Mouse (Mus musculus) forebrain, embryonic 11.5 days (tissue): ENCODE results near the gene Mat2a. TPM values are rescaled to one million over a fixed set of nuclear protein-coding genes. Genes with fewer than 3 reads are reported as not detected.

ENCODE experiments used
- ATAC-seq: fragments of 200-750 bp; cut with Nextera tagmentation; replicated peaks from 2 replicates; pipeline ENCODE4 v1.8.0; 2017; ENCODE audit warnings: moderate TSS enrichment; ENCODE audit not compliant: low FRiP score
- DNase-seq: peaks from one replicate; pipeline ENCODE4 v3.0.0-alpha.2; 2017; ENCODE audit warnings: low spot score
- H3K27ac ChIP-seq: fragments of 300-500 bp; sonication (generic); 2 replicates; pipeline ENCODE4 v1.5.1; 2014; ENCODE audit warnings: low read depth, low read length
- H3K27me3 ChIP-seq: fragments of 300-500 bp; sonication (generic); 2 replicates; pipeline ENCODE4 v1.6.1; 2014; ENCODE audit warnings: mild to moderate bottlenecking, low read length, mixed read lengths; ENCODE audit not compliant: control insufficient read depth, insufficient read depth
- H3K36me3 ChIP-seq: fragments of 300-500 bp; sonication (generic); 2 replicates; pipeline ENCODE4 v1.6.1; 2014; ENCODE audit warnings: mild to moderate bottlenecking, low read length, moderate library complexity, mixed read lengths; ENCODE audit not compliant: control insufficient read depth, insufficient read depth
- H3K4me1 ChIP-seq: fragments of 300-500 bp; sonication (generic); replicated peaks from 2 replicates; pipeline ENCODE4 v1.6.1; 2014; ENCODE audit warnings: low read length, mixed read lengths; ENCODE audit not compliant: control insufficient read depth, insufficient read depth
- H3K4me2 ChIP-seq: fragments of 300-500 bp; sonication (generic); 2 replicates; pipeline ENCODE4 v1.6.1; 2014; ENCODE audit warnings: low read depth, mild to moderate bottlenecking, low read length, moderate library complexity, mixed read lengths; ENCODE audit not compliant: severe bottlenecking
- H3K4me3 ChIP-seq: fragments of 300-500 bp; sonication (generic); 2 replicates; pipeline ENCODE4 v1.5.1; 2014; ENCODE audit warnings: low read depth, low read length
- H3K9ac ChIP-seq: fragments of 300-500 bp; sonication (generic); 2 replicates; pipeline ENCODE4 v1.6.1; 2014; ENCODE audit warnings: low read length
- H3K9me3 ChIP-seq: fragments of 300-500 bp; sonication (generic); 2 replicates; pipeline ENCODE4 v1.6.1; 2016; ENCODE audit warnings: low read length, mixed read lengths; ENCODE audit not compliant: control insufficient read depth
- WGBS: fragments of 180-500 bp; shearing (Covaris S2); extraction: QIAGEN DNeasy Blood & Tissue Kit; methylation state at CpG from one replicate; pipeline ENCODE4 v1.1.7; 2014; 5-methylcytosine and 5-hydroxymethylcytosine counted together
- polyA plus RNA-seq: library from polyadenylated mRNA; unstranded; fragments of >200 nt; fragmentation: Nextera tagmentation; extraction: Ambion mirVana; gene quantifications from 2 replicates; pipeline ENCODE4 v1.2.1, GENCODE M21; 2014

The Mat2a gene
- polyA plus RNA-seq, 1 experiment from 2014 or later, result 504 TPM

DNA sequence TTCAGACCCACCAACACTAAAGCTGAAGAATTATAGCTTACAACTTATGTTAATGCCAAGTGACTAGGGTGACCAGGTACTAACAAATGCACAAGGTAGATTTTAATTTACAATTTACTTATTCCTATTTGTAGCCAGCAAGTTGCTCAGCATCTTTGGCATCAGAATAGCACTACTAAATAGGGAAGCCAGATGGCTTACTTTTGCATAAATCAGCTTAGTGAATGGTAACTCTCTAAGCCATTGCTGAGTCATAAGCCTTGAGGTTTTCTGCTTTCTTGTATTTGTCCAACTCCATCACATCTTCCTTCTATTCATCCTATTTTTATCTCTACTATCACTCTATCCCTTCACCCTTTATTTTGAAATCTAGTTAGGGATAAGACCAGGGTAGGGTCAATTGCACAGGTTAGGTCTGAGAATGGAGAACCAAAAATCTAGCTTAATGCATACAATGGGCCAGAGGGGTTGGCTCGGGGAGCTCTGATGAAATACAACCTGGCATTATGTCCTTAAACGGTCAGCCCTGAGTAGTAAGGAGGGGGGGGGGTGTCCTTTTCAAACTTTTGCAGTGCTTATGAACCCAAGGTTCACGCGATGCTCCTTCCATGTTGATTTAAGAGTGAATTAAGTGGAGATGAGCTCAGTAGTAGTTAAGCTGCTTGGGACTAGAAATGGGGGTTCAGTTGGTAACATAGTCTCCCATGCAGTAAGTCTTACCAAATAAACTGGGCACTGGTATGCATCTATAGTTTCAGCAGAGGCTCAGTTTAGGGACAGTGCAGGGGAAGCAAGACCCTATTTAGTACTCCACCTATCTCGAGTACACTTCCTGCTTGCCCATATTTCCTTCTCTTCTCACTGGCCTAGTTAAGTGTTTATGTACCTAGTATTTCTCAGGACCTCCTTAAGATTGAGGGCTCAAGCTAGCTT is 8.1 kb downstream of the Mat2a start:
- peak; percentile 40; the same call in 1 of the 2 replicates for ATAC-seq
- H3K27me3 ChIP-seq, result no peaks in the 10 kb centered on the region
- no peaks in the 10 kb centered on the region for H3K9me3 ChIP-seq
- H3K9ac ChIP-seq, result no peak overlapping the region
- 40% methylated on average over 5 of the region's 5 CpGs for WGBS
- H3K27ac ChIP-seq, result no peak overlapping the region
- no peaks in the 10 kb centered on the region for H3K4me1 ChIP-seq
- no peak overlapping the region for H3K4me2 ChIP-seq
- no peak for DNase-seq
- no peak overlapping the region for H3K4me3 ChIP-seq
- peaks cover 7% of the 10 kb centered on the region; the same call in 1 of the 2 replicates for H3K36me3 ChIP-seq

DNA sequence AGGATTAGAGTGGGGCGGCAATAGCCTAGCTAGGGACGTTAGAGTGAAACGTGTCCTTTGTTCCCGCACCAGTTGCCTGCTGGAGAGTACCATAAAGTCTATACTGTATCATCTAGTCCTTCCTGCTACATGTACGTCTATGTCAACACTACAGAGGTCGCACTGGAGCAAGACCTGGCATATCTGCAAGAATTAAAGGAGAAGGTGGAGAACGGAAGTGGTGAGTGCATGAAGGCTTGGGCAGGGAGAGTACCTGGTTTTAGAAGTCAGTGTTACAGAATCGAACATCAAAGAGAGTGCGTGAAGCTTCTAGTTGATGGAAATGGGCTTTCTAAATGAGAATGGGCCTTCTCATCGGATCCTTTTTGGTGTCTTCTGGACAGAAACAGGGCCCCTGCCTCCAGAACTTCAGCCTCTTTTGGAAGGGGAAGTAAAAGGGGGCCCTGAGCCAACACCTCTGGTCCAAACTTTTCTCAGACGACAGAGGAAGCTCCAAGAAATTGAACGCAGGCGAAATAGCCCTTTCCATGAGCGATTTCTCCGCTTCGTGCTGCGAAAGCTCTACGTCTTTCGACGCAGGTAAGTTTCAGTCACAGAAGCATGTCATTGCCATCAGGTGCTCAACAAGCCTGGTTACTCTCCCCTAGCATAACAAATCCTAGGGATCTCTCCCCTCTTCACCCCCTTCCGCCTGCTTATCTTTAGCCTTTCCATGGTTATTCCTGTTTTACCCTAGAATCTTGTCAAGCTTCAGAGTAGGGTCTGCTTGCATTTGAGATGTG is 10.1 kb downstream of the Mat2a start:
- 92% methylated on average over 21 of the region's 21 CpGs for WGBS

GRCm38 (mm10) chr6:72428036-72428435 is 11.3 kb downstream of the Mat2a start:
- ATAC-seq (peak; percentile 81), DNase-seq (peak; percentile 83)
- Histone ChIP-seq H3K9ac (no peak overlapping the region), H3K4me3 (no peak overlapping the region), H3K4me1 (no peaks in the 10 kb centered on the region), H3K9me3 (no peaks in the 10 kb centered on the region), H3K27me3 (no peaks in the 10 kb centered on the region), H3K27ac (no peak overlapping the region), H3K4me2 (no peak overlapping the region), H3K36me3 (peaks cover 2% of the 10 kb centered on the region; the same call in 1 of the 2 replicates)
- WGBS, result 31% methylated on average over 8 of the region's 8 CpGs

More for the DNA sequence above, 10.1 kb downstream of the Mat2a start:
- Histone ChIP-seq H3K9me3 (no peaks in the 10 kb centered on the region), H3K36me3 (peaks cover under 1% of the 10 kb centered on the region; the same call in 1 of the 2 replicates), H3K4me3 (no peak overlapping the region), H3K27ac (no peak overlapping the region), H3K27me3 (no peaks in the 10 kb centered on the region), H3K4me1 (no peaks in the 10 kb centered on the region), H3K9ac (no peak overlapping the region), H3K4me2 (no peak overlapping the region)
- DNase-seq (no peak), ATAC-seq (no peak)

DNA sequence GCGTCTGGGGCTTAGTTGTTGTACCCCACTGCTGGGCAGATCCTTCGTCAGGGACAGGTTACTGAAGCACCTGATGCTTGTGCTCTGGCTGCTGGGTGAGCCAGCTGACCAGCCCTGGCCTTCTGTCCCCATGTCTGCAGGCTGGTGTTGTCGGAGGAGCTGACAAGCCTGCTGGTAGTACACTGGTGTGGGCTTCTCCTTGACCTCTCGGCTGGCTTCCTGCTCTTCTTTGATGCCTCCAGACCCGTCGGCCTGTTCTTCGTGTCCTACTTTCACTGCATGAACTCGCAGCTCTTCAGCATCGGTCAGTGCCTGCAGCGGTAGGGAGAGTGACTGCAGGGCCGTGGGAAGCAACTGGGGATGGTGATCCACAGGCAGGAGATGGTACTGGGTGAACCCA is 13.7 kb downstream of the Mat2a start:
- H3K9me3 ChIP-seq, result no peaks in the 10 kb centered on the region
- peaks cover 2% of the 10 kb centered on the region; the same call in 1 of the 2 replicates for H3K36me3 ChIP-seq
- no peak overlapping the region for H3K4me3 ChIP-seq
- DNase-seq (no peak), ATAC-seq (no peak)
- no peak overlapping the region for H3K27ac ChIP-seq
- H3K4me2 ChIP-seq, result no peak overlapping the region
- H3K9ac ChIP-seq, result no peak overlapping the region
- H3K27me3 ChIP-seq, result no peaks in the 10 kb centered on the region
- no peaks in the 10 kb centered on the region for H3K4me1 ChIP-seq
- 92% methylated on average over 11 of the region's 11 CpGs for WGBS

GRCm38 (mm10) chr6:72420901-72421300 is 18.5 kb downstream of the Mat2a start:
- no peak for ATAC-seq
- Histone ChIP-seq H3K9ac (no peak overlapping the region), H3K4me3 (no peak overlapping the region), H3K27ac (no peak overlapping the region), H3K4me1 (no peaks in the 10 kb centered on the region), H3K9me3 (no peaks in the 10 kb centered on the region), H3K36me3 (peaks cover 2% of the 10 kb centered on the region; the same call in 1 of the 2 replicates), H3K4me2 (no peak overlapping the region), H3K27me3 (no peaks in the 10 kb centered on the region)
- WGBS, result 96% methylated on average over 10 of the region's 10 CpGs
- DNase-seq, result no peak

- WGBS, result 88% methylated on average over 1 of the region's 1 CpGs
- Histone ChIP-seq H3K9ac (no peak overlapping the region), H3K4me2 (no peak overlapping the region), H3K27me3 (no peaks in the 10 kb centered on the region), H3K36me3 (peaks cover 2% of the 10 kb centered on the region; the same call in 1 of the 2 replicates), H3K4me3 (no peak overlapping the region), H3K27ac (no peak overlapping the region), H3K4me1 (peaks cover 4% of the 10 kb centered on the region; the same call in 1 of the 2 replicates), H3K9me3 (no peaks in the 10 kb centered on the region)
- ATAC-seq, result no peak
- DNase-seq, result no peak
Measured at GRCm38 (mm10) chr6:72419806-72420205, 19.6 kb downstream of the Mat2a start.

DNA sequence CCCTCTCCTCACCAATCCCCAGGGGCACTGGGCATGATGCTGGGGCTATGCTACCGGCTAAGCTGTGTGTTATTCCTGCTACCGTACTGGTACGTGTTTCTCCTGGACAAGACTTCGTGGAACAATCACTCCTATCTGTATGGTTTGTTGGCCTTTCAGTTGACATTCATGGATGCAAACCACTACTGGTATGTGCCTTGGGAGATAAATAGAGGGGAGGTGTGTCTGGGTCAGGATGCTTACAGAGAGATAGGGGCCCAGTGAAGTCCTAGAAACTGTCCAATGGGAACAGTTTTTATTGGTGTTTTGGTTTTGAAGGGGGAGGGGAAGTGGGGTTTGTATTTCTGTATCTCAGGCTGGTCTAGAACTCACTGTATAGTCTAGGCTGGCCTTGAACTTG is 21.1 kb downstream of the Mat2a start:
- H3K4me1 ChIP-seq, result peaks cover 4% of the 10 kb centered on the region; the same call in 1 of the 2 replicates
- WGBS, result 92% methylated on average over 4 of the region's 4 CpGs
- H3K36me3 ChIP-seq, result no peaks in the 10 kb centered on the region
- H3K4me2 ChIP-seq, result no peak overlapping the region
- ATAC-seq (no peak), DNase-seq (no peak)
- no peaks in the 10 kb centered on the region for H3K9me3 ChIP-seq
- H3K27me3 ChIP-seq, result no peaks in the 10 kb centered on the region
- H3K9ac ChIP-seq, result no peak overlapping the region
- H3K27ac ChIP-seq, result no peak overlapping the region
- no peak overlapping the region for H3K4me3 ChIP-seq

- 87% methylated on average over 7 of the region's 7 CpGs for WGBS
- DNase-seq (no peak), ATAC-seq (no peak)
- Histone ChIP-seq H3K4me3 (no peak overlapping the region), H3K36me3 (no peaks in the 10 kb centered on the region), H3K4me2 (no peak overlapping the region), H3K4me1 (peaks cover 4% of the 10 kb centered on the region; the same call in 1 of the 2 replicates), H3K27me3 (no peaks in the 10 kb centered on the region), H3K27ac (no peak overlapping the region), H3K9me3 (no peaks in the 10 kb centered on the region), H3K9ac (no peak overlapping the region)
Measured at GRCm38 (mm10) chr6:72415964-72416772, 23.2 kb downstream of the Mat2a start.
